Mouse (Mus musculus): Measurements from ENCODE around the gene Aplnr. TPM values are rescaled to one million over a fixed set of nuclear protein-coding genes. Genes with fewer than 3 reads are reported as not detected.

Gene Aplnr
- polyA plus RNA-seq, 1 experiment from 2014 or later = 75.8 TPM

DNA sequence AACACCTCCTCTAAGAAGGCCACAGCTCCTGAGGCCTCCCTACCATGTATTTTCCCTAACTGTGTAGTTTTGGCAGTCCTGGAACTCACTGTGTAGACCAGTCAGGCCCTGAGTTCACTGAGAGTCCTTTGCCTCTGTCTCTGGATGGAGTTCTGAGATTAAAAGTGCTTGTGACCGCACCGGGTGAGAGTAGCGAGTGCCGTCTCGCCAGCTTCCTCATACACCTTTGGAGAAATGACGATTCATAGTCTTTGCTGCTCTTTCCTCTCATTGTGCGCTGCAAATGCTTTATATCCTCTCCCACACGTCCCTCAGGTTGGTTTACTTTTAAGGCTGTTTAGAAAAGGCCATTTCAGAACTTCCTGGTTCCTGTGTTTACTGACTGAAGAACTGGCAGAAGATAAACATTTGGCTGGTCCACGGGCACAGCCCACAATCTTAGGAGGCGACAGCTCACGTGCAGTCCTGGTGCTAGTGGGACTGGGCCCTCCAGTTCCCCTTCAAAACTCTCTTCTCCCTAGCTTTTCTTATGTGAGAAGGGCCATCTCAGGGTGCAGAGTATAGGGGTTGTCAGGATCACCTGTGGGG lies 30.5 kb upstream of the Aplnr start:
- Histone ChIP-seq H3K27me3 (ENCODE audit: control insufficient read depth, insufficient read depth, low read length) (no peaks in the 10 kb centered on the region), H3K9ac (ENCODE audit: low read length) (peak overlapping the region; percentile 23; the same call in 1 of the 2 replicates), H3K9me3 (replicated peaks; ENCODE audit: control insufficient read depth, low read length) (peaks cover 4% of the 10 kb centered on the region; the same call in 1 of the 2 replicates), H3K4me1 (ENCODE audit: control insufficient read depth, insufficient read depth, low read length) (peaks cover 8% of the 10 kb centered on the region), H3K4me2 (ENCODE audit: low read depth, low read length) (peak overlapping the region; percentile 13; the same call in 1 of the 2 replicates), H3K27ac (ENCODE audit: low read length) (peak overlapping the region; percentile 82), H3K4me3 (replicated peaks; ENCODE audit: low read length) (no peak overlapping the region), H3K36me3 (ENCODE audit: control insufficient read depth, insufficient read depth, low read length) (no peaks in the 10 kb centered on the region)
- peak; percentile 83 for ATAC-seq (ENCODE audit: insufficient read depth, low FRiP score)
- 27% methylated on average over 11 of the region's 11 CpGs for WGBS

DNA sequence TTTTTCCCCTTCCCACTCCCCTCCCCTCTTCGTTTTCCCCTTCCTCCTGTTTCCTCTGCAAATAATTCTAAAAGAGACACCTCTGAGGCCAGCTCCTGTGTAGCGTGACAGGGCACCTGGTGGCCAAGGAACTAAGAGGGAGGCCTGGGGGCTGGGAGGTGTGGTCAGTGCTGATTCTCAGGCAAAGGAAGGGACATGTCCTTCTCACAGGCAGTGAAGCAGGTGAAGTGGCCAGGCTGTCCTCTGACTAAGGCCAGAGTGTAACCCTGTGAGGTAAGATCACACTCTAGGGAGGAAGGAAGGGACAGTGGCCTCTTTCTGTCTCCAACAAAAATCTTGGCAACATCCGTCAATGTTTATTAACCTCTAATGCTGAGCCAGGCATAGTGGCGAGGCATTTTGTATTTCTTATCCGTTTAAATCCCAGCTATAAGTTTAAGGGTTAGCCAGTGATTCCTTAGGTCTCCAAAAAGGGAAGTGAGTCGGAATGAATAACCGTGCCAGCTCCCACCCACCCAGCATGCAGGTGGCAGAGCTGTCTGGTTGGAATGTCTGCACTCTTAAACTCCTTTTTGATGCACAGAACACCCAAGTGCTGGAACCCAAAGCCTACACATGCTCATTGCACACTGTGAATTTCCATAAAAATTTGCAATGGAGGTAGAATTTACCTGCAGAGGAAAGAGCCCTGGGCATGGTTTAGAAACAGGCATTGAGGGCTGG lies 29.8 kb upstream of the Aplnr start:
- no peak for ATAC-seq (ENCODE audit: insufficient read depth, low FRiP score)
- no peaks in the 10 kb centered on the region for H3K27me3 ChIP-seq (ENCODE audit: control insufficient read depth, insufficient read depth, low read length)
- H3K9ac ChIP-seq (ENCODE audit: low read length) = no peak overlapping the region
- H3K4me1 ChIP-seq (ENCODE audit: control insufficient read depth, insufficient read depth, low read length) = peaks cover 8% of the 10 kb centered on the region
- no peaks in the 10 kb centered on the region; the same call in 1 of the 2 replicates for H3K9me3 ChIP-seq (replicated peaks; ENCODE audit: control insufficient read depth, low read length)
- WGBS = 44% methylated on average over 7 of the region's 7 CpGs
- H3K36me3 ChIP-seq (ENCODE audit: control insufficient read depth, insufficient read depth, low read length) = no peaks in the 10 kb centered on the region
- H3K27ac ChIP-seq (ENCODE audit: low read length) = peak overlapping the region; percentile 82
- no peak overlapping the region for H3K4me2 ChIP-seq (ENCODE audit: low read depth, low read length)
- H3K4me3 ChIP-seq (replicated peaks; ENCODE audit: low read length) = no peak overlapping the region

DNA sequence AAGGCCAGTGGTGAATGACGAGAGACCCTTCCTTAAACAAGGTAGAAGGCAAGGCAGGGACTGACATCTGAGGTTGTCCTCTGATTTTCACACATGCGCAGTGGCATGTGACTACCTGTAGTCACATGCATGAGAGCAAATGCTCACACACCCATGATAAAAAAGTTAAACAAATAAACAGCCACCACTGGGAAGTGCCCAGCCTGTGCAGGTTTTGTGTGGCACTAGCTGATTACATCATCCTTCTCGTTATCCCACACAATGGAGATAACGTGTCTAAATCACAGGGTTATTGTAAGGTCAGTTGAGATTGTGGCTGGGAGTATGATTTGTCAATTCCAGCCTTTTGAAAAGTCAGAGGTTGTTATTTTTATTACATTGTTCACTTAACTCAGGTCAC lies 29.1 kb upstream of the Aplnr start:
- no peak overlapping the region for H3K4me3 ChIP-seq (replicated peaks; ENCODE audit: low read length)
- no peaks in the 10 kb centered on the region for H3K36me3 ChIP-seq (ENCODE audit: control insufficient read depth, insufficient read depth, low read length)
- no peaks in the 10 kb centered on the region for H3K27me3 ChIP-seq (ENCODE audit: control insufficient read depth, insufficient read depth, low read length)
- WGBS = 41% methylated on average over 4 of the region's 4 CpGs
- peak overlapping the region; percentile 82 for H3K27ac ChIP-seq (ENCODE audit: low read length)
- H3K4me2 ChIP-seq (ENCODE audit: low read depth, low read length) = no peak overlapping the region
- no peaks in the 10 kb centered on the region for H3K9me3 ChIP-seq (replicated peaks; ENCODE audit: control insufficient read depth, low read length)
- peaks cover 8% of the 10 kb centered on the region for H3K4me1 ChIP-seq (ENCODE audit: control insufficient read depth, insufficient read depth, low read length)
- ATAC-seq (ENCODE audit: insufficient read depth, low FRiP score) = peak; percentile 87
- H3K9ac ChIP-seq (ENCODE audit: low read length) = no peak overlapping the region

DNA sequence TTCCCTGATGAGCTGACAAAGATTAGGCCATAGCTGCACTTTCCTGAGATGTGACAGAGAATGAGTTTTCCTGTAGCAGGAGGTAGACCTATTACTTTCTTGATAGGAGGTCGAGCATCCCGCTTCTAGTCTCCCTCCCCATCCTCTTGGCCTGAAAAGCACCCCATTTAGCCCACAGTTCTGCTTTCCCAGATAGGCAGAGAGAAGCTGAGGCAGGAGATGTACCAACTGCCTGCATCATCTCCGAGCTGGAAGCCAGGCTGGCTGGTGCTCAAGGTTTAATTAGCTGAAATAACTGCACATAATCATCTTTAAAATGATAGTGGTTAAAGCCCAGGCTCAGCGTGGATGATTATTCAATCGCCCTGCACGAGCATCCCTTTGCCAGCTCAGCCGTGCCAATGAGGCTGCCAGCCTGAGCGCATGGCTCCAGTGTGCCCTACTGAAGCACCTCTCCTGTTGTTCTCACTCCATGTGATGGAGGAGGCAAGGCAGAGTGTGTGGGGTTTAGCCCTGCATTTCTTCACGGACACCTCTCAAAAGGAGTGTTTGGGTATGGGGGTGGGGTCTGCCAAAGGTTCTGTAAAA lies 25.6 kb upstream of the Aplnr start:
- H3K9ac ChIP-seq (ENCODE audit: low read length) = no peak overlapping the region
- no peaks in the 10 kb centered on the region for H3K9me3 ChIP-seq (replicated peaks; ENCODE audit: control insufficient read depth, low read length)
- H3K4me3 ChIP-seq (replicated peaks; ENCODE audit: low read length) = no peak overlapping the region
- ATAC-seq (ENCODE audit: insufficient read depth, low FRiP score) = no peak
- 77% methylated on average over 9 of the region's 9 CpGs for WGBS
- H3K27ac ChIP-seq (ENCODE audit: low read length) = no peak overlapping the region
- H3K4me2 ChIP-seq (ENCODE audit: low read depth, low read length) = no peak overlapping the region
- no peaks in the 10 kb centered on the region for H3K27me3 ChIP-seq (ENCODE audit: control insufficient read depth, insufficient read depth, low read length)
- peaks cover 8% of the 10 kb centered on the region for H3K4me1 ChIP-seq (ENCODE audit: control insufficient read depth, insufficient read depth, low read length)
- no peaks in the 10 kb centered on the region for H3K36me3 ChIP-seq (ENCODE audit: control insufficient read depth, insufficient read depth, low read length)

DNA sequence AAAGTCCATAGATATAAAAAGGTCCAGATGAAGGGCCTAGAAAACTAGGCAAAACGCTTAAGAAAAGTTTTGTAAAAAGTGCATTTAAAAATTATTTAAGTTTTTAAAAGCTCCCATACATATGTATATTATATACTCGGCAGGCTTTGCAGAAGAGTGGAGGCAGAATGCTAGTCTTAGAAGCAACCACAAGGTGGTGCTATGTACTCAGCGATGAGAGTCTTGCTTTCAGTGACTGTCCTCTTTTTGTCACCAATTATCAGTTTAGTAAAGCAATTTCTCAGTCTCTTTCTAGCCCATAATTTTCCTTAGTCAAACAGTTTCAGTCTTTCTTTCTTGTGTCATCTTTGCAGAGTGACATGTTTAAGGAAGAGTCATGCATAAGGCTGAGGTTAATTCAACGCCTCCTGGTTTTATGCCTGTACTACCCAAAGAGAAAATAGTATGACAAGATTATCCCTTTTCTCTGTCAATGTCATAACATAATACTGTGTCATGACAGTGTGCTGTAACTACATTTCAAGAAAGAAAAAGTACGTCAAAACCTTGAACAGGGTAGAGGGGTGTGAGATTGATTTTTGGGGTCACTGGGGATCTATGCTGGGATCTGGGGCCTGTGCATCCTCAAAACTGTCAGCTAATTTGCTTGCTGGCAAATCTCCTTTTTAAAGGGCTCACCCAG lies 12.7 kb upstream of the Aplnr start:
- no peak; the same call in 1 of the 2 replicates for ATAC-seq (ENCODE audit: insufficient read depth, low FRiP score)
- no peak overlapping the region for H3K9ac ChIP-seq (ENCODE audit: low read length)
- no peaks in the 10 kb centered on the region for H3K4me1 ChIP-seq (ENCODE audit: control insufficient read depth, insufficient read depth, low read length)
- WGBS = 24% methylated on average over 5 of the region's 5 CpGs
- no peak overlapping the region for H3K4me3 ChIP-seq (replicated peaks; ENCODE audit: low read length)
- no peaks in the 10 kb centered on the region for H3K36me3 ChIP-seq (ENCODE audit: control insufficient read depth, insufficient read depth, low read length)
- no peak overlapping the region for H3K4me2 ChIP-seq (ENCODE audit: low read depth, low read length)
- H3K27me3 ChIP-seq (ENCODE audit: control insufficient read depth, insufficient read depth, low read length) = no peaks in the 10 kb centered on the region
- H3K27ac ChIP-seq (ENCODE audit: low read length) = no peak overlapping the region
- no peaks in the 10 kb centered on the region for H3K9me3 ChIP-seq (replicated peaks; ENCODE audit: control insufficient read depth, low read length)

DNA sequence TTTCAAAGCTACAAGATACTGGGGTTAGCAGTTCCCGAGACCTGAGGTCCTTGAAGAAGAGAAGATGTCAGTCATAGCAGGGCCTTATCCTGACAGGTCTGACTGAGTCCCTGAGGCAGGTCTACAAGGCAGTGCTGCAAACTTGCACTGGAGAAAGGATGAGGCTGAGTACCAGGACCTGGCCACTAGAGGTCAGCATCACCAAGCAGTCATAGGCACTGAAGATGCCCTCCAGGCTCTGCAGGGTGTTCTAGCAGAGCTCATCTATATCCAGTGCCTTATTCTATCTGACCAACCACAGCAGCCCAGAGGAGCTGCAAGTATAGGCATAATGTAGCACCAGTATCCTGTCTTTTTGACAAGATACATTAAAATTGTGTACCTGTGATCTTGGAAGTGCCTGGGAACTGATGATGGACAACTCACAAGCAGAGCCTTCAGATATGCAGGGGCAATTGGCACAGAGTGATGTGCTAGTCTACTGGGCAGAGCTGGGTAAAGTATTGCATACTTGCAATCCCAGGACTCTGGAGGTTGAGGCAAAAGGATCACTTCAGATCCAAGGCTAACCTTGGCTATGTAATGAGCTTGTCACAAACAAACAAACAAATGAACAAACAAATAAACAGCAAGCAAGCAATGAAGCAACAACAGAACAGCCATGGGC lies 12.0 kb upstream of the Aplnr start:
- Histone ChIP-seq H3K27ac (ENCODE audit: low read length) (no peak overlapping the region), H3K4me1 (ENCODE audit: control insufficient read depth, insufficient read depth, low read length) (no peaks in the 10 kb centered on the region), H3K4me2 (ENCODE audit: low read depth, low read length) (no peak overlapping the region), H3K4me3 (replicated peaks; ENCODE audit: low read length) (no peak overlapping the region), H3K9me3 (replicated peaks; ENCODE audit: control insufficient read depth, low read length) (no peaks in the 10 kb centered on the region), H3K36me3 (ENCODE audit: control insufficient read depth, insufficient read depth, low read length) (no peaks in the 10 kb centered on the region), H3K9ac (ENCODE audit: low read length) (no peak overlapping the region), H3K27me3 (ENCODE audit: control insufficient read depth, insufficient read depth, low read length) (no peaks in the 10 kb centered on the region)
- 30% methylated on average over 1 of the region's 1 CpGs for WGBS
- ATAC-seq (ENCODE audit: insufficient read depth, low FRiP score) = peak; percentile 85

DNA sequence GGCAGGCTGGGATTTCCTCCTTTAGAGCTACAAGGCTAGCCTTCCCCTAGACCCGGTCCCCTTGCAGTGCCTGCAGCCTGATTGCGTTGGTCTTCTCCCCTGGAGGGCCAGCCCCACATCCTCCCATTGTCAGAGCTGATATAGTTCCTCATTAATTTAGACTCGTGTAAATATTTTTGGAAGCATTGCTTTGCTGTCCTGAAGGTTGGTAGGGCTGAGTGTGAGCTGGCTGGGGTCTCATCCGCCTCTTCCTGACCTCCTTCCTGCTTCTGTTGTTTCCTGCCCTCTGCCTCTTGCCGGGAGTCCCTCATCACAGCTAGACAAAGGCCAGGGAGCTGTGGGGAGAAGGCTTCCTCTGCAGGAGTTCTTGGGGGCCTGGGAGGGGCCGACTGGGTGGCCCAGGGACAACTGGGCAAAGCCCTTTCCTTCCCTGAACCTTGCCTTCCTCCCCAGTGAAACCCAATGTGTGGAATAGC lies 6.5 kb upstream of the Aplnr start:
- Histone ChIP-seq H3K27me3 (ENCODE audit: control insufficient read depth, insufficient read depth, low read length) (no peaks in the 10 kb centered on the region), H3K4me2 (ENCODE audit: low read depth, low read length) (no peak overlapping the region), H3K9me3 (replicated peaks; ENCODE audit: control insufficient read depth, low read length) (no peaks in the 10 kb centered on the region), H3K36me3 (ENCODE audit: control insufficient read depth, insufficient read depth, low read length) (no peaks in the 10 kb centered on the region), H3K27ac (ENCODE audit: low read length) (no peak overlapping the region; the same call in 1 of the 2 replicates), H3K4me3 (replicated peaks; ENCODE audit: low read length) (no peak overlapping the region), H3K9ac (ENCODE audit: low read length) (no peak overlapping the region), H3K4me1 (ENCODE audit: control insufficient read depth, insufficient read depth, low read length) (peaks cover 6% of the 10 kb centered on the region; the same call in 1 of the 2 replicates)
- ATAC-seq (ENCODE audit: insufficient read depth, low FRiP score) = peak; percentile 63; the same call in 1 of the 2 replicates
- 40% methylated on average over 6 of the region's 6 CpGs for WGBS

DNA sequence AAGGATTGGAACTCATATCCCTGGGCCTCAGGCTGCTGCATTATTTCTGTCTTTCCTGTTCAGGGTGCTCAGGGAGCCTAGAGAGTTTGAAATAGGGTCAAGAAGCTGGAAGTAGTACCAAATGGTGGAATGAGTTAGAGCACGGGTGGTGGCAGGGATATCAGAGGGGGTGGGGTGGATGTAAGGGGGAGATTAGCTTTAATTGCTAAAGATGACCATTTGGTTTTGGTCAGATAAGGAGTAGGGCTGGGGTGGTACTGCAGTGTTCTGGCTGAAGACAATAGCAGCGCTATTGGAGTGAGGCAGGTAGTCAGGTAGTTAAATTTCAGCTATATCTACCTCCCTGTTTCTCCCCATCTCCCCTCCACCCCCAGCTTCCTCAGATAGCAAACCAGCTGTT lies 4.8 kb upstream of the Aplnr start:
- Histone ChIP-seq H3K9ac (ENCODE audit: low read length) (no peak overlapping the region), H3K36me3 (ENCODE audit: control insufficient read depth, insufficient read depth, low read length) (no peaks in the 10 kb centered on the region), H3K9me3 (replicated peaks; ENCODE audit: control insufficient read depth, low read length) (no peaks in the 10 kb centered on the region), H3K27me3 (ENCODE audit: control insufficient read depth, insufficient read depth, low read length) (no peaks in the 10 kb centered on the region), H3K4me2 (ENCODE audit: low read depth, low read length) (no peak overlapping the region), H3K4me3 (replicated peaks; ENCODE audit: low read length) (no peak overlapping the region), H3K4me1 (ENCODE audit: control insufficient read depth, insufficient read depth, low read length) (peaks cover 6% of the 10 kb centered on the region; the same call in 1 of the 2 replicates), H3K27ac (ENCODE audit: low read length) (0 out of 2 replicates have a peak overlapping the region, but pooled peaks have one; percentile 14)
- WGBS = 25% methylated on average over 2 of the region's 2 CpGs
- no peak for ATAC-seq (ENCODE audit: insufficient read depth, low FRiP score)
